Mouse (Mus musculus) ES-Bruce4 (cell line): ENCODE data around the gene Fetub. TPM values are rescaled to one million over a fixed set of nuclear protein-coding genes. Genes with fewer than 3 reads are reported as not detected.
"Not testable (repeated sequence)": the region's sequence is repeated elsewhere in the genome, so short reads cannot be mapped to it uniquely, and the experiment has no call there.

ENCODE experiments used
- H3K27ac ChIP-seq: 2 replicates; pipeline ENCODE4 v1.5.1; 2012; ENCODE audit warnings: low read length, inconsistent platforms; ENCODE audit not compliant: insufficient read depth
- H3K27me3 ChIP-seq: 2 replicates; pipeline ENCODE4 v1.6.1; 2012; ENCODE audit warnings: mild to moderate bottlenecking, low read length, inconsistent platforms; ENCODE audit not compliant: control insufficient read depth, poor library complexity, insufficient read depth, severe bottlenecking
- H3K36me3 ChIP-seq: 2 replicates; pipeline ENCODE4 v1.6.1; 2012; ENCODE audit warnings: inconsistent platforms, mild to moderate bottlenecking, low read length, moderate library complexity; ENCODE audit not compliant: control insufficient read depth, poor library complexity, insufficient read depth, severe bottlenecking
- H3K4me1 ChIP-seq: one replicate; pipeline ENCODE4 v1.8.1; 2011; ENCODE audit warnings: low read length; ENCODE audit not compliant: control insufficient read depth, insufficient read depth
- H3K4me3 ChIP-seq: 2 replicates; pipeline ENCODE4 v1.5.1; 2011; ENCODE audit warnings: low read depth, mild to moderate bottlenecking, low read length
- H3K9ac ChIP-seq: 2 replicates; pipeline ENCODE4 v1.6.1; 2012; ENCODE audit warnings: low read depth, mild to moderate bottlenecking, inconsistent platforms; ENCODE audit not compliant: poor library complexity, severe bottlenecking
- H3K9me3 ChIP-seq: replicated peaks from 2 replicates; pipeline ENCODE4 v1.6.1; 2012; ENCODE audit warnings: mild to moderate bottlenecking, low read length, inconsistent platforms; ENCODE audit not compliant: control insufficient read depth, poor library complexity, insufficient read depth, severe bottlenecking
- CTCF ChIP-seq: IDR thresholded peaks from one replicate; pipeline ENCODE4 v1.8.1; 2011; ENCODE audit warnings: low read depth, low read length
- EP300 ChIP-seq: IDR thresholded peaks from 2 replicates; pipeline ENCODE4 v1.6.1; 2011; ENCODE audit warnings: low read depth, low read length; ENCODE audit not compliant: insufficient read depth
- POLR2A ChIP-seq: IDR thresholded peaks from one replicate; pipeline ENCODE4 v1.8.1; 2011; ENCODE audit warnings: low read length; ENCODE audit not compliant: insufficient read depth
- polyA plus RNA-seq: library from polyadenylated mRNA; stranded (reverse); fragments of >200 nt; gene quantifications from 2 replicates; pipeline ENCODE4 v1.2.4, GENCODE M21; 2011; ENCODE audit warnings: low read depth; ENCODE audit not compliant: missing spikeins, insufficient read depth, insufficient read length

Gene Fetub
- polyA plus RNA-seq, 1 experiment: 2.2 TPM

DNA sequence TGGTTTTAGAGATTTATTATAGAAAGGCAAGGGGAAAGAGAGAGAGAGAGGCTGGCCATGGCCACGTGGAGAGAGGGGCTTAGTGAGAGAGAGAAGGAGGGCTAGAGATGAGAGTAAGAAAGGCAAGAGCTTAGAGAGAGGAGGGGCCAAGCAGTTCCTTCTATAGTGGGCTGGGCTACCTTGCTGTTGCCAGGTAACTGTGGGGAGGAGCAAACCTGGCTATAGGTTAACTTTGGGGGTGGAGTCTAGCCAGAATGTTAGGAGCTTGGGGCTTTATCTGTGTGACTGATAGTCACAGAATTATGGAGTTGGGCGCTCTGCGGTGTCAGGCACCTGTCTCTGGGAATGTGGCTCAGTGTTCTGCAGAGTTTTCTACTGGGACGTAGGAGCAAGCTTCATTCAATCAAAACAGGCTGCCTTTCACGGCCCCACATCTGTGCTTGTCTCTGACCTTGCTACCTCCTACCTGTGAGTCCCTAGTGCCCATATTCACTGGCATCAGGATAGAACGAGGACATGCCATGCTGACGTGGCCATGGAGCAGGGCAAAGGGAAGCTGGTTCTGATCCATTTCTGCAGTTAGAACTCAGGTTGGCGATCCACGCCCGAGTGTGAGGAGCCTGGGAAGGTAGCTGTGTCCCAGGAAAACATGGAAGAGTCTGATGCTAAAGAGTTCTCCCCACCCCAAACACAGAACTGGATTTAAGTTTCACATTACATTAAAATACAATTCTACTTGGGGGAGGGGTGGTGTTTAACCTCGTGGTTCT, 13.5 kb downstream of the Fetub start:
- no peak for TF ChIP-seq POLR2A
- TF ChIP-seq EP300: no peak
- no peak for TF ChIP-seq CTCF
- no peak overlapping the region for H3K4me3 ChIP-seq
- no peak overlapping the region for H3K9ac ChIP-seq
- no peaks in the 10 kb centered on the region for H3K9me3 ChIP-seq
- no peak overlapping the region for H3K27ac ChIP-seq
- no peaks in the 10 kb centered on the region for H3K4me1 ChIP-seq
- H3K27me3 ChIP-seq: no peaks in the 10 kb centered on the region
- no peaks in the 10 kb centered on the region for H3K36me3 ChIP-seq

- Histone ChIP-seq H3K4me1 (no peaks in the 10 kb centered on the region), H3K9me3 (peaks cover 22% of the 10 kb centered on the region), H3K36me3 (no peaks in the 10 kb centered on the region), H3K27me3 (no peaks in the 10 kb centered on the region), H3K27ac (no peak overlapping the region), H3K4me3 (no peak overlapping the region), H3K9ac (no peak overlapping the region)
- no peak for TF ChIP-seq CTCF
- TF ChIP-seq EP300: no peak
- TF ChIP-seq POLR2A: no peak
Measured at GRCm38 (mm10) chr16:22937631-22938030, 19.5 kb downstream of the Fetub start.

DNA sequence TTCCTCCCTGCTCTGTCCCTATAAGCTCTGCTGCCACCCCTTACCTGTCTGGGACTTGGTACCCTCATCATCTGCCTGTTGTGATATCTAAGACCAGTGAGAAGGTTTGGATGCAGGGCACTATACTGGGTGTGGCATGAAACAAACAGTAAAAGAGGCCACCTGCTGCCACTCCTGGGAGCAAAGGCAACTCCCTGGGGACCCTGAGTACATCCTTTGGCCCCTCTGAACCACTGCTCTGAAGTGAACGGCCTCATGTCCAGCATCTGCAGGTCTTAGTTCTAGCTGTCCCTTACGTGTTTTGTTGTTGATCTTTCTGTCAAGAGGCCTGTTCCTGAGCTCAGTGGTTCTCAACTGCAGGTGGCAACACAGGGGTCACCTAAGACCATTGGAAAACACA, 20.4 kb downstream of the Fetub start:
- no peak for TF ChIP-seq POLR2A
- TF ChIP-seq EP300: no peak
- TF ChIP-seq CTCF: no peak
- peaks cover 31% of the 10 kb centered on the region for H3K9me3 ChIP-seq
- H3K4me3 ChIP-seq: no peak overlapping the region
- no peaks in the 10 kb centered on the region for H3K36me3 ChIP-seq
- no peak overlapping the region for H3K9ac ChIP-seq
- no peak overlapping the region for H3K27ac ChIP-seq
- no peaks in the 10 kb centered on the region for H3K27me3 ChIP-seq
- H3K4me1 ChIP-seq: no peaks in the 10 kb centered on the region

- no peak overlapping the region for H3K27ac ChIP-seq
- no peaks in the 10 kb centered on the region for H3K27me3 ChIP-seq
- peaks cover 37% of the 10 kb centered on the region for H3K9me3 ChIP-seq
- TF ChIP-seq EP300 (no peak), CTCF (no peak), POLR2A (no peak)
- H3K4me3 ChIP-seq: no peak overlapping the region
- no peak overlapping the region for H3K9ac ChIP-seq
- H3K36me3 ChIP-seq: no peaks in the 10 kb centered on the region
- H3K4me1 ChIP-seq: no peaks in the 10 kb centered on the region
Measured at GRCm38 (mm10) chr16:22939120-22939695, 21.1 kb downstream of the Fetub start.

- not testable (repeated sequence) for H3K27me3 ChIP-seq, H3K4me1 ChIP-seq, H3K9ac ChIP-seq, H3K36me3 ChIP-seq, H3K4me3 ChIP-seq
- Histone ChIP-seq H3K9me3 (peaks cover 42% of the 10 kb centered on the region), H3K27ac (peak overlapping the region; percentile 51; the same call in 1 of the 2 replicates)
Measured at GRCm38 (mm10) chr16:22941825-22942476, 23.8 kb downstream of the Fetub start.

DNA sequence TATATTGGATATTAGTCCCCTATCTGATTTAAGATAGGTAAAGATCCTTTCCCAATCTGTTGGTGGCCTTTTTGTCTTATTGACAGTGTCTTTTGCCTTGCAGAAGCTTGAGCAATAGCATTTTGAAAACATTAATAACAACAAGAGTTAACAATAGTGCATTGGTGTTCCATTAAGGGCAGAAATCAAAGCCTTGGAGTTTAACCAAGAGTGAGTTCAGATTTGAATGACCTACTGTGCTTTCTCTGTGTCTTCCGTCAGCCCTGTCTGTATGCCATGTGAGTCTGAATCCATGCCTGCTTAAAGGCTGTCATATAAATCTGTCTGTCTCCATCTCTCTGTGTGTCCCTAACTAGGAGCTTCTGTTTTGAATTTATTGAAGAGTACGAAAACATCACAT, 29.2 kb downstream of the Fetub start:
- Histone ChIP-seq H3K4me3 (no peak overlapping the region), H3K4me1 (no peaks in the 10 kb centered on the region), H3K36me3 (no peaks in the 10 kb centered on the region), H3K27ac (no peak overlapping the region), H3K27me3 (no peaks in the 10 kb centered on the region), H3K9ac (no peak overlapping the region), H3K9me3 (peaks cover 21% of the 10 kb centered on the region)
- no peak for TF ChIP-seq EP300
- no peak for TF ChIP-seq CTCF
- no peak for TF ChIP-seq POLR2A
